Mouse (Mus musculus): ENCODE measurements at regions not wholly inside any gene's neighbourhood (a gene's known extent, or its start where the extent isn't known, plus 50 kb on each side); places are given as distances from the start of the nearest gene placed in this dataset.

DNA sequence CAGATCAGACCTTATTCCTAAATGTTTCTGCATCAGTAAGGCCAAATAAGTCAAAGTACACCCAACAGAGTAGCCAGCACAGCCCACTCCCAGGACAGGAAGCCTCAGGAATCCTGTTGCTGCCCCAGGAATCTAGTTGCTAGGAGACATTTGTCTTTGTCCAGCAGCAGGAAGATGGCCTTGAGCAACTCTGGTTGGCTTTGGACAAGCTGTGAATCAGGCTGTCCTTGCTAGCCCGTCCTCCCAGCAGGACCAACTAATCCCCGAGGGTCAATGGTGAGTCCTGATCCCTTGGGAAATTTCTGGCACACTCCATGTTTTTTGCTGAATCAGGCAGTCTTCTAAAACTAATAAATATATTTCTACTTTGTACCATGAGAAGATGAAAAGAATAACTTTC lies 317.1 kb downstream of the Mtx2 start:
- no peak for DNase-seq (ENCODE audit: low spot score)

DNA sequence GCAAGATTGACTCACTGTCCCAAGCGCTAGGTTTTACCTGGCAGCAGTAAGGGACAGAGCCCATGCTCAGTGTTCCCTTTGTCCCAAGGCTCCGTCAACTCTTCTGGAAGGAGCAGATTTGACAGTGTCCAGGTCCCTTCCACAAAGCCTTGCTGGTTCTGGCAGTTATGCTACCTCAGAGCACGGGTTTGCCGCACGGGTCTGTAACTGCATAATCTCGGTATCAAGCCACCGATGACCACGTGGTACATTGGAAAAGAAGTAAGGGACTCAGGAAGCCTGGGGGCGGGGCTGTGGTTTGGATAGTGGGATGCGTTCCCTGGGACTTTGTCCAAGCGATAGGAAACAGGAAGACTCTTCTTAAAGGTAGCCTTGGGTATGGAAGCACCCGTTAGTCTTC lies 319.3 kb downstream of the Mtx2 start:
- DNase-seq (ENCODE audit: low spot score) = no peak

DNA sequence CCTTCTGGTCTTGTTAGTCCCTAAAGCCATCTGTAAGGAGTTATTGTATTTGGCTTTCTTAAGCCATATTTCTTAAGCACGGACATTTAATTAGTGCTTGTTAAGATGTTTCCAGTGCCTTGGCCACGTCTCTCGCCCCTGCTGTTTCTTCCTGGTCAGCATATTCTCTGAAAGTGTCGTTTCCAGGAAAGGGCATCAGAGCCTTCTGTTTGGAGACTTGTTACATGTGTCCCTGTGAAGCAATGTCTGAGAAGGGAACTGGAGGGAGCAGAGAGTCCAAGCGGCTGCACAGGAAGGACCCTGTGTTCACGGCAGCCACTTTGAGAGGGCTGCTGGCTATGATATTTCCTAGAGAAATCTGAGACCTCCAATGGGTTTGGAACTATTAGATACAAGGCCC lies 320.7 kb downstream of the Mtx2 start:
- no peak for DNase-seq (ENCODE audit: low spot score)

DNA sequence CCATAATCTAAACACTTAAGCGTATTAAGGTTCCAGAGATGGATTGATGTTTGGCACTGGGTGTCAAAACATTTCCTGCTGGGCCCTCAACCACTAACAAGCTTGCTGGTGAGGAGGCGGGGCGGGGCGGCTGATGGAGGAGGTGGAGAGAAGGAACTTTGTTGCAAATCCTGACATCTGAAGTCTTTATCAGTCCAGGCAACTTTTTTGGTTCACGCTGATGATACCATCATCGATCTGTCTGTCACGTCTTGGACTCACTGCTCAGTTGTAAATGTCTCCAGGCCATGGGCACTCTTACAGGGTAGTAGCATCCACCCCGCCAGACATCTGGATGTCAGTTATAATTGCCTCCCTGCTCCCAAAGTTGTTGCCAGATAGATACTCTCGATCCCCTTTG lies 321.8 kb downstream of the Mtx2 start:
- no peak for DNase-seq (ENCODE audit: low spot score)

DNA sequence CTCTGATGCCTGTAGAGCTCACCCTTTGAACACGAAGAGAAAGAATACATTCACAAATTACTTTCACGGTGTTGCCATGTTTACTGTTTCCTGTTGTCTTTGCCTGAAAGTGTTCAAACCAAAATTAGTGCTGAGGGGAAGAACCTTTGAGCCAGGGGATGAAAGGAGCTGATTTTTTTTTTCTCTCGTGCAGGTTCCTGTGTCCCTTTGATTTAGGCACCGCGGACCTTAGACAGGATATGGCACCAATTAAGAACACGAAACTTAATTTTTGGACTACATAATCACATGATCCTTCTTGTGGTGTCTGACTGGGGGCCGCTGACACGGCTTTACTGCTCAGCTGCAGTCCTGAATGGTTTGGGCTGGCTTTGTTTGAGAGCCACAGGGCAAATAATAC lies 322.4 kb downstream of the Mtx2 start:
- DNase-seq (ENCODE audit: low spot score) = no peak

DNA sequence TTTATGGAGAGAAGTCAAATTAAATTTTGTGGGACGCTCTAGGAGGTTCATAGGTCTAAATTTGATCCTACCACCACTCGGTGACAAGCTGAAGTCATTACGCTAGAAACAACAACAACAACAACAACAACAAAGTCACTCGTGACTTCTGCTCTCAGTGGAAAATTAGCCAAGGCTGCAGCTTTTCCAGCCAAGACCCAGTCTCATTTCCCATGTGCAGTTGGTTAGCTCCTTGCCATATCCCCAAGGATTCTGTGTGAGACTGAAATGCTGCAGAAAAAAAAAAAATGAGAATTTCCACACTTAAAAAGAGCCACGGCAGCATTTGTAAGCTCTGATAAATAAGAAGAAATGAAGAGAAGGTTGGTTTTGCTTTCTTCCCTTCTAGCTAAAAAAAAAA lies 323.4 kb downstream of the Mtx2 start:
- no peak for DNase-seq (ENCODE audit: low spot score)

DNA sequence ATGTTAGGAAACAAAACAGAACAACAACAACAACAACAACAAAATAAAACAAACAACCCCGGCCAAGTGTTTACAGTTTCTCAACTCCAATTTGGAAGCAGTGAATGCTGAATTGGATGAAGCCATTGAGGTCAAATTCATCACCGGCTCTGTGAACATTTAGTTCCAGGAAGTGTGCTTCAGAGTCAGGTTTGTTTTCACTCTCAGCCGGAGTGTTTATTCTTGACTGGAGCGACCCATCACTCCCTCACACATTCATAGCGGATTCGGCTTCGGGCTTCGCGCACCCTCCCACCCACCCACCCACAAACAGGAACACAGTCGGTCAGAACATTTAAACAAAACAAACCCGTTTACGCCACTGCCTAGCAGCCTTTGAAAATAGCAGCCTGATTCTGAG lies 324.0 kb downstream of the Mtx2 start:
- no peak for DNase-seq (ENCODE audit: low spot score)

DNA sequence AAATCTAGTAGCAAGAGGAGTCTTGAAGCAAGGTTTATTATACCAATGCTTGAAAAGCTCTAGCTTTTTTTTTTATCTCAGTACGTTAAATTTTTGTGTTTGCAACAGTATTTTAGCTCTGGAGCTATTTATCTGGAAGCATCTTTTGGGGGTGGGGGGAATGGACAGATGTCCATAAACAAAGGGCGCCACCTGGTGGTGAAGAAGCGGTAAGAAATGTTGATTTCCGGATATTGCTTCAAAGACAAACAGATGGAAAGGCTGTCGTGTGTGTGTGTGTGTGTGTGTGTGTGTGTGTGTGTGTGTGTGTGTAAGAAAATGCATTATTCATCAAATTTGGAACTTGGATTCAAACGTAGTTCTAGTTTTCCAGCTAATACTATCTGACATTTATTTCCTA lies 325.4 kb downstream of the Mtx2 start:
- peak; percentile 25 for DNase-seq (ENCODE audit: low spot score)

DNA sequence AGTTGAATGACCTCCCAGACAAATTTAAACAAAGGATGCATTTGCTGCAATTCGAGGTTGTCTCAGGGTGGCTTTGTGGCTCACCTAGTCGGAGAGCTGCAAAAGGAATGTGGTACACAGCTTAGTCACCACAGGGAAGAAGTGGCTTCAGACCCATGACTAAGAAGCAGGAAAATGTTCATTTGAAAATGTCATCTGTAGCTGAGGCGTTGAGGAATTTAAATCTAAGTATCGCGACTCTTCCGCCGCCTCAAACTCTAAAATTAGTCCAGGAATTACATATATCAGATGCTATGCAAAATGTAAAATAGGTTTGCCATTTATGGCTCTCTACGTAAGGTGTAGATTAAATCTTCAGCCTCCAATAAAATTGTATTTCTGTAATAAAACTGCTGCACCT lies 325.9 kb downstream of the Mtx2 start:
- DNase-seq (ENCODE audit: low spot score) = no peak

DNA sequence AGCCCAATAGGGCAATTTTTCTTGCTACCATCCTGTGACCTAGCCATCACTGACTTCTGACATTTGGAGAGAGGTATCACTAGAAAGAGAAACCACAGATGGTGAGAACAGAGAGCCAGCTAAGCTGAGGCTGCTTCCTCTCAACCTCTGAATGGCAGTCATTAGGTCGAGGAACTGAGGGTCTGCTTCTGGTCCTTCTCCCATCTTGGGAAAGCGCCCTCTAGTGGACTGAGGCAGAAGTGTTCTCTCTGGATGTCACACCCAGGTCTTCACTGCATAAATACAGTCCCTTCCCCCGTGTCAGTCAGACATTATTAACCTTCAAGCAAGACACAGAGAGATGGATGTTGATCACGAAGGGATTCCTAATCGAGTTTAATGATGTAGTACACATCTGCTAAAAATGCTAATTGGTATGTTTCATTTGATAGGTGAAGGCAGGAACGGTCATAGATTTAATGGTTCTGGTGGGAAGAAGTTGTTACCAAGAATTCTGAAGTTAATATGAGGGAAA lies 326.9 kb downstream of the Mtx2 start:
- peak; percentile 38 for DNase-seq (ENCODE audit: low spot score)

DNA sequence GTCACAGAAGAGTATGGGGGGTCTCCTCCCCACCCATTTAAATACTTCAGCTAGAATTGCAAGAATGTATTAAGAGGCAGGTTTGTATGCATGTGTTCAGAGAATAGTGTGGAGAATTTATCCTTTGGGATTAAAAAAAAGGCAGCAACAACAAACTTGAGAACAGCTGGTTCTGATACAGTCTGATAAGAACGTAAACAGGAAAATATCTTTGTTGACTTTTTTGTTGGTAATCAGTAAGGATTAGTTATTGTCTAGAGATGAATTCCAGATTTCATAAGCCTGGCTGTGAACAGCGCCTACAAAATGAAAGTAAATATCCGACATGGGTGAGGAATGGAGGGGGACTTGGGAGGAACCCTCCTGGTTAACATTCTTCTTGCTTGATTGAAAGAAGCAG lies 328.8 kb downstream of the Mtx2 start:
- DNase-seq (ENCODE audit: low spot score) = no peak

DNA sequence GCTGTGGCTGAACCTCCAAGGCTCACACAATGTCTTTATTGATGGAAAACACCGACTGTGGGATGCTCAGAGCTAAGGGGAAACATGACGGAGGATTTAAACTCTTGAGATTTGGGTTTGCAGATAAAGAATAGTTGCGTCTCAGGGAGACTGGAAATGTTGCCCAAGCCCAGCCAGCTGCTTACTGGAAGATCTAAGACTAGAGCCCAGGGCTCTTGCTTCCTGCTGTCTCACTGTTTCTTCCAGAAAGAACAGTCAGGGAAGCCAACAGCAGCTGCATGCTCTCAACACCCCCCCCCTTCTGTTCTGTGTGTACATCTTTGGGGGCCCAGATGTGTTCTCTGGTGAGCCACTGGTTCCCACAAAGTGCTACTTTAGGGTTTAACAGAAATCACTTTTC lies 333.0 kb downstream of the Mtx2 start:
- no peak for DNase-seq (ENCODE audit: low spot score)

DNA sequence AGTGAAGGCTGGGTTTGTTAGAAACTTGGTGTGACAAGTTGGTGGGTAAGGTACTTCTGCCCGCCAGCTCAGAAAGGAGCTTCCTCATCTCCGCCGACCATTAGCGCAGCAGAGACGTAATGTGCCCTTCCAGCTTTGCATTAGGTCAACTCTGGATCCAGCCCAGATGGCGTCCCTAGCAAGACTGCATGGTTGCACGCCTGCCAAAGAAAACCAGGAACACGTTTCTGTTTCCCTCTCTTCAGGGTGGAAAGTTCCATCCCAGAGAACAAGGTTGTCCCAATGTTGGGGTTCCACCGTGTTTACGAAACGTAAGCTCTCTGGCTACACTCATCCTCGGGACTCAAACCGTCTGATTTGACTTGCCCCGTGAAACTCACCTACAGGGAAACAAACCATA lies 335.5 kb downstream of the Mtx2 start:
- no peak for DNase-seq (ENCODE audit: low spot score)

DNA sequence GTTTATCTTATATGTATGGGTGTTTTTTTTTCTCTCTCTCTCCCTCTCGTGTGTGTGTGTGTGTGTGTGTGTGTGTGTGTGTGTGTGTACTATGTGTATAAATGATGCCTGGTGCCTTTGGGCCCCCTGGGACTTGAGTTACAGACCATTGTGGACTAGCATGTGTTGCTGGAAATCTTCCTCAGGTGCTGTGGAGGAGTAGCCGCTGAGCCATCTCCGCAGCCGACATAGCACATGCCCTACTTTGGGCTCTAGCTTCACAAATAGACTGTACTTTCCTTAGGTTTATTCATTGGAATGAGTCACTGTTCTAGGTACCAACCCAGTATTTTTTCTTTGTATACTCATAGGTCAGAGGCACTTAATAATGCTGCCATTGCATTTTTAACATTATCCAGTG lies 339.4 kb downstream of the Mtx2 start:
- DNase-seq (ENCODE audit: low spot score) = no peak

DNA sequence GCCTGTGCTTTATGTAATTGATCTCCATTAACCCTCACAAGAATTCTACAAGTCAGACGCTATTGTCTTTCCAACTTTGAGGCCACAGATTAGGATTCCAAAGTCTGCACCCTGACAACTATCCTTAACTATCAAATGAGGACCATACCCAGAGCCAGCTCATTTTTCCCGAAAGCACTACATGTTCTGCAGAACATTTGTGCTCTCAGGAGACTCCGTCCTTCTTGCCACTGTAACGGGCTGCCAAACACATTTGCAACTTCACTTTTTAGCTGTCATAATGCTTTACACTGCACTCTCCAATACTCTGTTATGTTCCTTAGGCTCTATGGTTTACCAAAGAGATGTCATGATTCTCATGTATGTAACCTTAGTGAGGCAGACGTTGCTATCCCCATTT lies 350.7 kb downstream of the Mtx2 start:
- DNase-seq (ENCODE audit: low spot score) = no peak

DNA sequence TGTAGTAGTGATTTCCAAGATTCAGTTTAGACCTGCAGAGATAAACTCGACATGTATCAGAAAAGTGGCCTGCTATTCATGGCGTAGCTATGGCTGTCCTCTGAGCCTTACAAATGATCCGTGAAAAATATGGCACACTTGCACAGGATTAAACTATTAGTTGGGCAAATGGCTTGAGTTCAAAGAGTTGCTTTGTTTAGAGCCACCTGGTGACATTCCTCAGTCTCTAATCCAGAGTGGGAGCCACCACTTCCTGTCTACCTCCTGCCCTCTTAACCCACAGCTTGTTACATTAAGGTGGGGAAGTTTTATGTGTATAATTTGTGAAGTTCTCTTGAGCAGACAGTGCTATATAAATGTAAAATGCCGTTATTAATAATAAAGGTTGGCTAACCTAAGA lies 357.7 kb downstream of the Mtx2 start:
- DNase-seq (ENCODE audit: low spot score) = no peak

DNA sequence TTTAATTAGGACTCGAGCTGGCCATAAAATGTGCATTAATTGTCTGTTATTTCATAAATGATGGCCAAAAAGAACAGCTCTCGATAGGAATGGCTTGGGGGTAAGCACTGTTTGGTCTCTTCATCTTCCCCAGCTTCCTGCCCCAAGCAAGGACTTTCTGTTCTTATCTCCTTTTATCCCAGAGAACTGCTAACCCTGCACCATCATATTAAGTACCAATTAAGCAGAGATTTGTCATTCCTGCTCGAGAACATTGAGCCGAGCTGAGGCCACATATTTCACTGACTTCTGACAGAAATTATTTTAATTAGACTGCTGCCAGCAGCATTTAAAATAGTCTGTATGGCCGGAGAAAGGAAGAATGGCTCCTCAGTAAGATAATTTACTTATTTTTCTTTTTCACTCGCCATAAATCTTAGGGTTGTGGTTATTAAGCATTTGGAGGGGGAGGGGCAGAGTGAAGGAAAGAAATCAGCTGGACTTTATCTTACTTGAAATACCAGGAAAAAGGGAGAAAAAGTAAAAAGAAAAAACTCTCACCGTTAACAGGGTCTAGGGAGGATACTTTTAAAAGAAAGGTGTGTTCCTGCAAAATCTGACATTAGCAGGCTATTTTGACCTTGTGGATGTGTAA lies 377.1 kb downstream of the Mtx2 start:
- DNase-seq (ENCODE audit: low spot score) = no peak

DNA sequence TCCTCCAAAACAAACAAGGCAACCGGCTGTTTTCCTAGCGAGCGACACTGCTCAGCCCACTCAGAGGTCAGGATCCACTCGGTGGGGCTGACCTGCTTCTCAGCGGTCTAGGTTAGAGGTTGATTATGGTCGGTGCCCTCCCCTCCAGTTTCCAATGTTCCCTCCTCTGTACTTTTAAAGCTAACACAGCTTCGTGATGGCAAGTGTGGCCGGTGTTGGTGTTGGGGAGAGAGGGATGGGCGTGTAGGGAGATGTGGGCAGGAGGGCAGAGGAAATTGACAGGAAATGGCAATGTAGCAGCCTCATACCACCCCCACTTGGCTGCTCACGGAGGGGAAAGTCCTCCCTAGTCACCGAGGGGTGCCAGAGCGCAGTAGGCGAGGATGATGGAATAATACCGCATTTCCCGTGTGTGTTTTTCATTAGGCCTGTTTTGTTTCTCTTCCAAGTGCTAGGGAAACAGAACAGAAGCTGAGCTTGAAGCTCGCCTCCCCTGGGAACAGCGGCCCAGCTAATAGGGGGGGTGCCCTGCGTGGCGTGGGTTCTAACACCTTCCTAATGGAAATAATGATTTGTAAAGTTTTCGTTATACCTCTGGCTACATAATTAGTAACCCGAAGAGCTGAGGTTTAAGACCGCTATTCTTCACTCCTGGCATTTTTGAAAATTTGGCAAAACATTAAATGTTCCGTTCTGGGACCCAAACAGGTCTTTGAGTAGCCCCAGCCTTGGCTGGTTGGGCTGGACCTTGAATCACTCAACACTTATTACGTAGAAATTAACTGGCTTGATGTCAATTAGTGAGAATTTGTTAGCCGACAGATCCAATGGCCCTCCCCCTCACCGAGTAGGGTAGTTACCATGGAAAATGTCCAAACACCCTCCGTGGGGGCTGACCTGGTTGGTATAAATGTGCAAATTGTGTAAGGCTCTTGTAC lies 383.5 kb downstream of the Mtx2 start:
- no peak for DNase-seq (ENCODE audit: low spot score)

DNA sequence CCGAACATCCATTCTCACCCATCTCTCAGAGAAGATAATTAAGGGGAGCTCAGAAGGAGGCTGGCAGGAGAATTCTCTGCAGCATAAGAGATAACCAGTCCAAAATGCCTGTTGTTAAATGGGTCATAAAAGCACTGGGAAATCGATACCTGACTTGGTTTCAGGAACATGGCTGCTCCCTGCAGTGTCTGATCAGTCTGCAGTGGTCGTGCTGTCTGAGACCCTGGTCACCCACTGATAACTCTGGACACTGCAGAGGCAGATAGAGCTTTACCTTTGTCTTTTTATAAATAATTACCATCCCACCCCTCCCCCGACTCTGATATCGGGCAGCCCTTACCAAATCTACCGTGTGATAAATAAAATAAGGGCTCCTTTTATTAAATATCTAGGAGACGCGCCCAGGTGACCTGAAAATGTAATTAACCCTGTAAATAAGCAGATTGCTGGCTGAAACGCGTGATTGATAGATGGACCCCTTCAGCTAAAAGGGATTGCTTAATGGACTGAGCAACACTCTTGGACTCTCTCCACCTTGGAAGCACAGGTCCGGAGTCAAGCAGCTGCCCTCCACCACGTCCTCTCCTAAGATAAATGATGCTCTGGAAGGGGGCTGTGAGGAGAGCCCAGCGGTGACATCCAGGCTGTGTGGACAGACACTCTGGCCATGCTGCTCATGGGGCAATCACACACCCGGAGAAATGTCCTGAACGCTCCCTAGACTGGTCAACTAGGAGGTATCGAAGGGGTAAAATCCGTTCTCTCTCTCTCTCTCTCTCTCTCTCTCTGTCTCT lies 384.4 kb downstream of the Mtx2 start:
- DNase-seq (ENCODE audit: low spot score) = no peak

DNA sequence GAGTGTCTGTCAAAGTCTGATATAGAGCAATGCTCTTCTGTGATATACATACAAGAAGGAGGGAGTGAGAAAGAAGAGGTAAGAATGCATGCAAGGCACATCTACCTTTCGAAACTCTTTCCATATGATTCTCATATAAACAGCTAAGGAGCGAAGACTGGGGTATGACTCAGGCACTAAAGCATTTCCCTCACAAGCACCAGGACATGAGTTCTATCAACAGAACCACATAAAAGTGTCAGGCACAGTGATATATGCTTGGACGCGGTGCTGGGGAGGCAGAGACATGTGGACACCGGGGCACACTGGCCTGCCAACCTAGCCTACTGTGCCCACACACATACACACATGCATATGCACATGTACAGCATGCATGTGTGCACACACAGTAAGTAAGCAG lies 391.3 kb downstream of the Mtx2 start:
- no peak for DNase-seq (ENCODE audit: low spot score)

DNA sequence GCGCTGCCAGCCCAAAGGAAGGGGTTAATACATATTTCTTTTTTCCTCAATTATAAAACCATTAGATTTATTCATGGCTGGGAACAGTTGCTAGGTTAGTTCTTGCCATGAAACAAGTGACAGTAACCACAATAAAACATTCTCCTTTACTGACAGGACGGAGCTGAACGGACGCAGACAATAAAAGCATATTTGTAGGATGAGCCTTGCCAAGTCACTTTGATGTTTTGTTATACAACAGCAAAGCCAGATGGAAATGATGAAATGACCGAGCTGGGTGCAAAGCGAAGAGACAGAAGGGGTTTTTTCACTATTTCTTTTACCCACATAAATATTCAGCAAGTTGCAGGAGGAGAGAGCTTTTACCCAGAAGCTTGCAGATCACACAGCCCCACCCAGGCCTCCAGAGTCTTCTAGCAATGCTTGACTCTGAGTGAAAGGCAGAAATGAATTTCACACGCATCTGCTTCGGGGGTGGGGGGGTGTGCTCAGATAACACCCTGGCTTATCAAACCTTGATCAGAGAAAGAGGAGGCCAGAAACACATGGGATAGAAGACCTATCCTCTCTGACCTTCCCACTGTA lies 395.3 kb downstream of the Mtx2 start:
- no peak for DNase-seq (ENCODE audit: low spot score)

DNA sequence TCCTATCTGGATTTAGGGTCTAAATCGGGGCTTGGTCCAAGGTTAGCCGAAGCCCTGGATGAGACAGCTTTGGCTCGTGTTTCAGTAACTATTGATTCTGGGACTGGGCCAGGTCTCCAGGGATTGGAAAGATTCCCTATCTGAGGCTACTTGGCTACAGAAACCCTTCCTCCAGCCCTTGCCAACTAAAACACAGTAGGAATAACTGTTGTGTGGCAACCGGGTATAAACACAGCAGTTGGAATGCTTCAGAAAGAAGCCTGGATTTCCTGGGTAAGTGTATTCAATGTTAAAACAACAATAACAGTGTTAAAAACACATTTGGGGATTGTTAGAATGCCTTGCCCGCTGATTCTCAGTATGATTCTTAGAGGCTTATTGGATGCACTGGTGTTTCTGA lies 398.8 kb downstream of the Mtx2 start:
- DNase-seq (ENCODE audit: low spot score) = no peak
